Mouse (Mus musculus): ENCODE measurements around the gene Gm21903.
"Not testable (repeated sequence)": the region's sequence is repeated elsewhere in the genome, so short reads cannot be mapped to it uniquely, and the experiment has no call there.

Gene Gm21903

GRCm38 (mm10) chr17:39043241-39043640 lies at the start of gene Gm21903:
Gm21903 (minus strand) TSS chr17:39043341.
- DNase-seq = no peak

- no peak for DNase-seq
These were observed 33.8 kb upstream of the Gm21903 start, which contains the start of gene Esp23 for GRCm38 (mm10) chr17:39076937-39077336. Esp23 (minus strand) TSS chr17:39077037.

GRCm38 (mm10) chr17:39063641-39064040 lies 20.5 kb upstream of the Gm21903 start:
- DNase-seq = no peak

- DNase-seq = not testable (repeated sequence)
These were observed 6.7 kb downstream of the Gm21903 start, which contains the start of gene Esp24 for GRCm38 (mm10) chr17:39036395-39036794. Esp24 (plus strand) TSS chr17:39036695.

GRCm38 (mm10) chr17:39017184-39017583 lies 26.0 kb downstream of the Gm21903 start:
- peak; percentile 1 for DNase-seq

GRCm38 (mm10) chr17:39010675-39011638 lies 32.2 kb downstream of the Gm21903 start:
- peak; percentile 10 for DNase-seq

- no peak for DNase-seq
These were observed 33.3 kb downstream of the Gm21903 start for GRCm38 (mm10) chr17:39009846-39010245.
